Mouse (Mus musculus) liver, embryonic 14.5 days (tissue): ENCODE results near the gene Fancg.

Source experiments
- CTCF ChIP-seq: IDR thresholded peaks from 2 replicates; pipeline ENCODE4 v1.5.1; 2016; ENCODE audit warnings: antibody characterized with exemption, low read depth, control low read depth
- EP300 ChIP-seq: IDR thresholded peaks from 2 replicates; pipeline ENCODE4 v1.6.1; 2016; ENCODE audit warnings: antibody characterized with exemption, low read depth

DNA sequence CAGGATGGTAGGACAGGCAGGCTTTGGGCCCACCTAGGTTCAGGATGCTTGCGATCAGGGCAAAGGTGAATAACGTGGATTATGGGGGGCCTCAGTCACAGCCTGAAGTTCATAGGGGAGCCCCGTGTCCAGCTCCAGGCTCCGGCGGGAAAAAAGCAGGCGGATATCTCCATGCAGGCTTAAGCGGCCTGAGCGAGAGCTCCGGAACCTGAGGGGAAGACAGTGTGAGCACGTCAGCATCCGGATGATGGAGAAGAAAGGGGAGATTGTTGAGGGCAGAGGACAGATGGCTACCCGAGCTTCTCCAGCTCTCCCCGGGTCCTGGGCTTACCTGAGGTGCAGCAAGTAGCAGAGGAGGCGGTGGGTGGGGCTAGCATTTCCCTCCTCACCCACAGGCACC lies 23.2 kb upstream of the Fancg start:
- TF ChIP-seq EP300 = no peak
- no peak for TF ChIP-seq CTCF
